Mouse (Mus musculus) ES-Bruce4 (cell line): ENCODE data around the gene Galnt12.

Experiments
- CTCF ChIP-seq: IDR thresholded peaks from one replicate; pipeline ENCODE4 v1.8.1; 2011; ENCODE audit warnings: low read depth, low read length
- POLR2A ChIP-seq: IDR thresholded peaks from one replicate; pipeline ENCODE4 v1.8.1; 2011; ENCODE audit warnings: low read length; ENCODE audit not compliant: insufficient read depth

DNA sequence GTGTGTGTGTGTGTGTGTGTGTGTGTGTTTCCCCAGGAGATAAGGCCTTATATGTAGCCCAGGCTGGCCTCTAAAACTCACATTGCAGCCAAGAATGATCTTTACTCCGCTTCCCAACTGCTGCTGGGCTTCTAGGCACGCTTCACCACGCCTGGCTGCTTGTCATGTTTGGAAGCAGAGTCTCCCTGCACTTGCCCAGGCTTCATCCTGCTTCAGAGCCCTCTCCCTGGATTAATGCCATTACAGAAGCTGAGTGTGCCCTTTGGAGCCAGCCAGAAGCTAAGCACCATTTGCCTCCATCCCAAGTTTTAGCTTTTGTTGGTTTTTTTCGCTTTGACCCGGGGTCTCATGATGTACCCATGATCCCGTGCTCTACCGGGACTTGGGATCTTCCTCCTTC is 3.0 kb upstream of the Galnt12 start:
- TF ChIP-seq CTCF: no peak
- TF ChIP-seq POLR2A: no peak
